Mouse (Mus musculus) heart, postnatal 25 days (tissue): ENCODE measurements at regions not wholly inside any gene's neighbourhood (a gene's known extent, or its start where the extent isn't known, plus 50 kb on each side); places are given as distances from the start of the nearest gene placed in this dataset.

Experiments
- DNase-seq: peaks from one replicate; pipeline ENCODE4 v3.0.0; 2022; ENCODE audit warnings: low spot score
- intact Hi-C: fragments of 180-260 bp; cut with DNase I; formaldehyde crosslinking; loops from one replicate; pipeline ENCODE4 v1.15.1; 2025

DNA sequence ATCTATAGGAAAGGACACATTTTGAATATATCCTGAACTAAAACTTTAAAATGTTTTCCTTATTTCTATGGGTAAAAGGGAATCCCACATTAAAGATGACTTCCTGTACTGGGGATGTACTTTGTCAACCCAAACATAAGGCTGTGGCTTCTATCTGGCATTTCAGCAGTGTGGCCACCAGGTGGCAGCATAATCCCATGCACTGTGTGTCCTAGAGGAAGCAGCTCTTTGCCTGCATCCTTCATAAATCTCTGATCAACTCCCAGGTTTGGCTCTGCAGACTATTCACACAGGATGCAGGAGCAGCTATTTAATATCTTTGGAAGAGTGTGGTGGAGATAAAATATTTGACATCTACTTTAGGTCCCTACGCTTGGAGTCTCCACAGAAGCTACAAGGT is 59.1 kb downstream of the Bmp15 start:
- DNase-seq: peak; percentile 5
- intact Hi-C loops: loop anchor here (1.0 to 2.0 kb wide), 2 partner anchors 213 to 262 kb away; no protein-coding TSS in a partner anchor

DNA sequence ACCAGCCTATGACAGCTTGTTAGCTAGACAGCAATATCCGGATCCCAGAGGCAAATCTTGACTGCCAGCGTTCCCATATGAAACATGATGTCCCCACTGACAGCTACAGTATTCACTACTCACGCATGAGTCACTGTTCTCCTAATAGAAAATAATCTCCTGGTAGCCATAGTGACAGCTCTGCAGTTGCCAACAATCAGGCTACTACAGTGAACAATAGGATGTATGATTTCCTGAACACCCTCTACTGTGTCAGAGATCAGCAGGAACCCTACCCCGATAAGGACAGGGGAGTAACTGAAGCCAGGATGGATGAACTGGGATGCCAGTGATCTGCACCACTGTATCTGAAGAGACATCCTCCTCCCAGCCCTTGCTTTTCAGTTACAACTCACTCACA is 62.0 kb downstream of the Bmp15 start:
- intact Hi-C loops: loop anchor here (10.0 kb wide), 1 partner anchor 396 kb away; no protein-coding TSS in a partner anchor
- no peak for DNase-seq

DNA sequence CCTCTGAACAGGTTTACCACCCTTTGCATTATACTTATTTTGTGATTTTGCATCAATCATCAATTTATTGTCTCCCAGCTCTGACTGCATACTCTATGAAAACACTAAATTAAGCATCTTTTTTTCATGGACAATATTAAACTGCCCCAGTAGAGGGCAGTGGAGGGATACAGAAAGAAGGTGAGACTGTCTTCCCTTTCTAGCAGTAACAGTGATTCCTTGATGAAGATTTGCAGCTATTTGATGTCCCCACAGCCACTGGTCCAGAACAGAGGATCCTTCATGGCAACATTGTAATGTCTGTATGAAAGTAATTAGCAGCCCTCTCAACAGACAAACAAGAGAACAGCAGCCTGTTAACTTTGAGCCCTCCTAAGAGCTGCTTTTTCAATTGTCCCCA is 66.5 kb downstream of the Bmp15 start:
- intact Hi-C loops: loop anchor here (10.0 kb wide), 1 partner anchor 401 kb away; no protein-coding TSS in a partner anchor
- no peak for DNase-seq

DNA sequence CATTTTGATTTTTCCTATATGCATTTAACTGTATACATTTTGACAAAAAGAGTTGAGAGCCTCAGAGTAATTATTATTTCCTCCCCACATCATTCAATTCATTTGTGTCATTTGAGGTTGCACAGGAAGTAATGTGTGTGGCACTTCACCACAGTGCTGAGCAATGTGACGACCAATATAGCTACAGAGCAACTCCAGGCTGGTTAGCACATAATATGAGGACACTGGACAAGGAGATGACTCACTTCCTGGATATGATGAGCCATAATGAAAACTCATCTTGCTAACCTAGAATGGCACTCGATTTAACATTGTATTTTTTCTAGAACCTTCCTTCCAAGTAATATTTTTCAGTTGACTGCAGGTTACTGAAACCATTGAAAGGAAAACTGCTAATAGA is 67.6 kb downstream of the Bmp15 start:
- DNase-seq: no peak
- intact Hi-C loops: loop anchor here (10.0 kb wide), 1 partner anchor 402 kb away; no protein-coding TSS in a partner anchor
